Mouse (Mus musculus): ENCODE results near the gene Gpt2.

DNA sequence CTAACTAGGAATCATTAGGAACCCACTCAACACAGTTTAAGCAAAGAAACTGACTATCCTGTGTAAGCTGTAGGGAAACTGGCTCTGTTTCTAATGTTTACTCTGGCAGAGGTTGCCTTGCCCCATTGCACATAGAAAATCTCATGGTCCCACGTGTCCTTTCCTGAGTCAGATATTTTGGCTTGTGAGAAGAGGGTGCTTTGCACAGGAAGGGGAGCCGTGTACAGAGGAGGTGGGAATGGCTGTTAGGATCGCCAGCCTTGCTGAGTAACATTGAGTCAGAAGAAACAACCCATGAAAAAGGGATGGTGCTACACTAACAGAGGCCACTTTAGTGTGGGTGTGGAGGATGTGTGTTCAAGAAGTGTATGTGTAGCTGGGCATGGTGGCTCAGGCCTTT, 36.6 kb downstream of the Gpt2 start:
- TF ChIP-seq POLR2A (IDR thresholded peaks at IDR 0.05; ENCODE audit: low read depth, low read length) (no peak), CTCF (IDR thresholded peaks at IDR 0.05; ENCODE audit: extremely low read depth, insufficient read depth, insufficient read length, insufficient replicate concordance) (no peak)
